Mouse (Mus musculus) bone marrow macrophage, adult 2 months (primary cell): ENCODE results near the gene Slx4ip.

ENCODE experiments used
- CTCF ChIP-seq: IDR thresholded peaks from 2 replicates; pipeline ENCODE4 v1.5.1; 2012; ENCODE audit warnings: low read depth, mild to moderate bottlenecking, low read length, moderate library complexity
- POLR2A ChIP-seq: IDR thresholded peaks from 2 replicates; pipeline ENCODE4 v1.6.1; 2012; ENCODE audit warnings: mild to moderate bottlenecking, low read depth, low read length, borderline replicate concordance

GRCm38 (mm10) chr2:136891951-136892371 is 943 bp downstream of the Slx4ip start:
- TF ChIP-seq CTCF (no peak), POLR2A (no peak)
